Comparison of ENCODE assay signal across 15 mouse cellular contexts in the genomic region with DNA sequence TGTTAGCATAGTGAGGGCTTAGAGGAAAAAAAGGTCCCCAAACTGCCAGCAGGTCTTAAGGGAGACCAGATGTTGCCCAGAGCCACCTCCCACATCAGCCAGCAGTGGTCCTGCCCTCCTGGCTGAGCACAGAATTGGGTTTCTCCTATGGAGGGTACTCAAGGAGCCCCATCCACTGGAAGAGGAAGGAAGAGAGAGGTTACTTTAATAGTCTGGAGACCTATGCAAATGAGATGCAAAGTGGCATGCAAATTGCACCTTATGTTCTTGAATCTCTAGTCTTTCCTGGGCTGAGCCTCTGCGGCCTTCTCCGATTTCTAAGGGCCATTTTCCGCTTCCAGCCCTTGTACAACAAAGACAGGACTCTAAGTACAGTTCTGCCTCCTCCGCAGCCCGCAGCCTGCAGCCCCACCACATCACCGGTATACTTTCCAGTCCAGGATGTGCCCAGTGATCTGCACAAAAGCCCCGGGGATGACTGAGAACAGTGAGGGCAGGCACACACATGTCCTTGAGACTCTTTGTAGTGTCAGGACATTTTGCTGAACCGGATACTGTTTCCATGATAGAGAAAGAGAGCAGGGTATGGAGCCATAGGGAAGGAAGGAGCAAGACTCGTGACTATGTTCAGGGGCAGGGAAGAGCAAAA. TPM values are rescaled to one million over a fixed set of nuclear protein-coding genes. Genes with fewer than 3 reads are reported as not detected.
A peak's percentile ranks its signal among the peaks of the same experiment; 100 is the strongest.
DNase-seq lines count a peak whose midpoint lies in the region; ATAC-seq and TF ChIP-seq lines count a peak whose summit lies in the region.
"Had no signal": no experiment of that assay in that cellular context is flagged by ENCODE, and none has a peak within 500 bp of the region (broad histone marks: within the 10 kb centered on the region; RNA-seq: fewer than 3 reads in every experiment).

No protein-coding gene starts in this region.

- peaks cover 71% of the 10 kb centered on the region for H3K27me3 ChIP-seq in forebrain, embryonic 10.5 days (ENCODE audit: poor library complexity, severe bottlenecking)
- no peaks in the 10 kb centered on the region for H3K27me3 ChIP-seq in forebrain, postnatal 0 days (ENCODE audit: insufficient read depth, low read length)
- H3K27me3 ChIP-seq in embryonic facial prominence, embryonic 15.5 days: no peaks in the 10 kb centered on the region; the same call in 1 of the 2 replicates
- H3K27me3 ChIP-seq in limb, embryonic 12.5 days: peaks cover 12% of the 10 kb centered on the region; the same call in 1 of the 2 replicates

- H3K9ac ChIP-seq in forebrain, postnatal 0 days: no peak overlapping the region
- no peak overlapping the region for H3K9ac ChIP-seq in embryonic facial prominence, embryonic 15.5 days
- no peak overlapping the region for H3K9ac ChIP-seq in limb, embryonic 12.5 days (replicated peaks)

- 59% methylated on average over 9 of the region's 9 CpGs for WGBS in forebrain, embryonic 10.5 days
- 33% methylated on average over 9 of the region's 9 CpGs for WGBS in forebrain, postnatal 0 days
- WGBS in embryonic facial prominence, embryonic 15.5 days: 21% methylated on average over 9 of the region's 9 CpGs
- 44% methylated on average over 9 of the region's 9 CpGs for WGBS in limb, embryonic 12.5 days

- no peaks in the 10 kb centered on the region for H3K36me3 ChIP-seq in forebrain, embryonic 10.5 days (replicated peaks)
- no peaks in the 10 kb centered on the region for H3K36me3 ChIP-seq in forebrain, postnatal 0 days (ENCODE audit: insufficient read depth)
- no peaks in the 10 kb centered on the region for H3K36me3 ChIP-seq in embryonic facial prominence, embryonic 15.5 days
- H3K36me3 ChIP-seq in limb, embryonic 12.5 days: no peaks in the 10 kb centered on the region

- no peak overlapping the region for H3K4me3 ChIP-seq in forebrain, embryonic 10.5 days
- H3K4me3 ChIP-seq in forebrain, postnatal 0 days (ENCODE audit: low read depth, low read length): no peak overlapping the region
- H3K4me3 ChIP-seq in embryonic facial prominence, embryonic 15.5 days (replicated peaks): no peak overlapping the region
- no peak overlapping the region for H3K4me3 ChIP-seq in limb, embryonic 12.5 days (replicated peaks)
- H3K4me3 ChIP-seq: erythroblast, embryonic 14.5 days; gastrocnemius, adult 2 months; heart, adult 2 months had no signal

- no peak for ATAC-seq in forebrain, postnatal 0 days
- ATAC-seq in embryonic facial prominence, embryonic 15.5 days (ENCODE audit: insufficient number of reproducible peaks, low FRiP score, low TSS enrichment, low read depth): 0 out of 2 replicates have a peak, but pooled peaks have one; percentile 39
- ATAC-seq in limb, embryonic 12.5 days (ENCODE audit: insufficient number of reproducible peaks, insufficient read depth, low FRiP score, low TSS enrichment, low read depth): no peak

- peaks cover 88% of the 10 kb centered on the region for H3K4me1 ChIP-seq in forebrain, embryonic 10.5 days
- peaks cover 9% of the 10 kb centered on the region for H3K4me1 ChIP-seq in forebrain, postnatal 0 days (ENCODE audit: insufficient read depth)
- H3K4me1 ChIP-seq in embryonic facial prominence, embryonic 15.5 days: peaks cover 54% of the 10 kb centered on the region
- peaks cover 53% of the 10 kb centered on the region for H3K4me1 ChIP-seq in limb, embryonic 12.5 days (replicated peaks)

- peak overlapping the region; percentile 78 for H3K27ac ChIP-seq in forebrain, embryonic 10.5 days
- H3K27ac ChIP-seq in forebrain, postnatal 0 days (ENCODE audit: low read depth, low read length): no peak overlapping the region
- peak overlapping the region; percentile 68; the same call in 1 of the 2 replicates for H3K27ac ChIP-seq in embryonic facial prominence, embryonic 15.5 days (replicated peaks)
- H3K27ac ChIP-seq in limb, embryonic 12.5 days: peak overlapping the region; percentile 51
- H3K27ac ChIP-seq: gastrocnemius, adult 2 months; heart, adult 2 months; macrophage had no signal

- no peaks in the 10 kb centered on the region for H3K9me3 ChIP-seq in forebrain, embryonic 10.5 days
- no peaks in the 10 kb centered on the region for H3K9me3 ChIP-seq in forebrain, postnatal 0 days (ENCODE audit: low read length)
- H3K9me3 ChIP-seq in embryonic facial prominence, embryonic 15.5 days (replicated peaks): no peaks in the 10 kb centered on the region
- H3K9me3 ChIP-seq in limb, embryonic 12.5 days: no peaks in the 10 kb centered on the region

- no peak for TF ChIP-seq CTCF in forebrain, postnatal 0 days (IDR thresholded peaks at IDR 0.05; ENCODE audit: low read depth)

- DNase-seq in forebrain, embryonic 10.5 days (ENCODE audit: extremely low spot score, low spot score): no peak
- DNase-seq in forebrain, postnatal 0 days: no peak
- DNase-seq in ES-CJ7 (ENCODE audit: low read depth, low spot score): peak; percentile 78
- no peak for DNase-seq in kidney, postnatal 14 days
- DNase-seq in cerebellum, postnatal 25 days: no peak
- DNase-seq in spleen, adult 12 weeks (ENCODE audit: low spot score): no peak
- DNase-seq: adrenal gland, adult 2 months; cerebellum, postnatal 36 days; gastrocnemius, adult 2 months; heart, adult 2 months; kidney, adult 8-10 months had no signal

- no peak overlapping the region for H3K4me2 ChIP-seq in forebrain, postnatal 0 days (ENCODE audit: low read depth)
- no peak overlapping the region for H3K4me2 ChIP-seq in embryonic facial prominence, embryonic 15.5 days (replicated peaks)
- H3K4me2 ChIP-seq in limb, embryonic 12.5 days: no peak overlapping the region

RNA-seq across cellular contexts. Expression of gene Tnrc6c, which starts 45.8 kb away (rescaled TPM):
- polyA plus RNA-seq in forebrain, embryonic 10.5 days (2016; fragmentation: Nextera tagmentation; extraction: Ambion mirVana): 11.3 and 12.0 TPM in 2 replicates
- 56.9 and 71.6 TPM in 2 replicates for total RNA-seq in forebrain, postnatal 0 days (2014; rRNA removed)
- polyA plus RNA-seq in forebrain, postnatal 0 days (2015; fragmentation: Nextera tagmentation; extraction: Ambion mirVana): 13.1 and 19.9 TPM in 2 replicates
- 17.1 and 17.3 TPM in 2 replicates for polyA plus RNA-seq in embryonic facial prominence, embryonic 15.5 days (2015; fragmentation: Nextera tagmentation; extraction: Ambion mirVana)
- 20.0 and 22.6 TPM in 2 replicates for polyA plus RNA-seq in limb, embryonic 12.5 days (2016; fragmentation: Nextera tagmentation; extraction: Ambion mirVana)
